Mouse (Mus musculus) urinary bladder, postnatal 10 days (tissue): ENCODE results near the gene Prpf4.

ENCODE experiments used
- DNase-seq: peaks from one replicate; pipeline ENCODE4 v3.0.0; 2022; ENCODE audit warnings: low spot score

The Prpf4 gene

GRCm38 (mm10) chr4:62408601-62409282 is at the start of gene Prpf4, which contains the start of gene Cdc26:
Gene Prpf4 (plus strand): TSS chr4:62408797.
Gene Cdc26 (minus strand): TSS chr4:62408642.
- DNase-seq = peak; percentile 85

- DNase-seq = no peak
Observed at GRCm38 (mm10) chr4:62359256-62359775, 49.3 kb upstream of the Prpf4 start.

- peak; percentile 84 for DNase-seq
Observed at GRCm38 (mm10) chr4:62360088-62360804, 48.4 kb upstream of the Prpf4 start, which contains the start of the genes Fkbp15 and Slc31a1. Gene Fkbp15 (minus strand): TSS chr4:62360548. Gene Slc31a1 (plus strand): TSS chr4:62360727.

GRCm38 (mm10) chr4:62360805-62361455 is 47.7 kb upstream of the Prpf4 start:
- no peak for DNase-seq

- no peak for DNase-seq
Observed at GRCm38 (mm10) chr4:62361571-62361970, 47.0 kb upstream of the Prpf4 start.

GRCm38 (mm10) chr4:62361997-62362396 is 46.6 kb upstream of the Prpf4 start:
- no peak for DNase-seq

- no peak for DNase-seq
Observed at GRCm38 (mm10) chr4:62362437-62362836, 46.2 kb upstream of the Prpf4 start.

GRCm38 (mm10) chr4:62364299-62364698 is 44.3 kb upstream of the Prpf4 start:
- DNase-seq = no peak

GRCm38 (mm10) chr4:62366291-62366690 is 42.3 kb upstream of the Prpf4 start:
- no peak for DNase-seq

- DNase-seq = no peak
Observed at GRCm38 (mm10) chr4:62367586-62367985, 41.0 kb upstream of the Prpf4 start.

- DNase-seq = no peak
Observed at GRCm38 (mm10) chr4:62369091-62369490, 39.5 kb upstream of the Prpf4 start.

GRCm38 (mm10) chr4:62372410-62372809 is 36.2 kb upstream of the Prpf4 start:
- DNase-seq = no peak

- DNase-seq = no peak
Observed at GRCm38 (mm10) chr4:62372818-62373520, 35.6 kb upstream of the Prpf4 start.

GRCm38 (mm10) chr4:62373668-62374067 is 34.9 kb upstream of the Prpf4 start:
- DNase-seq = no peak

GRCm38 (mm10) chr4:62374342-62374741 is 34.3 kb upstream of the Prpf4 start:
- DNase-seq = no peak

- DNase-seq = no peak
Observed at GRCm38 (mm10) chr4:62376123-62376522, 32.5 kb upstream of the Prpf4 start.

GRCm38 (mm10) chr4:62379724-62380381 is 28.7 kb upstream of the Prpf4 start:
- DNase-seq = no peak

GRCm38 (mm10) chr4:62383207-62383606 is 25.4 kb upstream of the Prpf4 start:
- DNase-seq = no peak

- DNase-seq = no peak
Observed at GRCm38 (mm10) chr4:62383752-62384151, 24.8 kb upstream of the Prpf4 start.

- DNase-seq = no peak
Observed at GRCm38 (mm10) chr4:62384159-62384558, 24.4 kb upstream of the Prpf4 start.

- DNase-seq = no peak
Observed at GRCm38 (mm10) chr4:62385439-62385838, 23.2 kb upstream of the Prpf4 start.
